Mouse (Mus musculus) layer of hippocampus, postnatal 36 days (tissue): ENCODE measurements around the gene Cdca8. TPM values are rescaled to one million over a fixed set of nuclear protein-coding genes. Genes with fewer than 3 reads are reported as not detected.

ENCODE experiments used
- DNase-seq, 2 experiments: peaks; one replicate each; pipeline ENCODE4 v3.0.0; 2022
- total RNA-seq, 2 experiments: library from RNA; stranded (reverse); gene quantifications; 2 replicates each; pipeline ENCODE4 v1.2.3; 2021

The Cdca8 gene
- total RNA-seq, 2 experiments from 2014 or later, result 1.9 to 2.0 TPM

DNA sequence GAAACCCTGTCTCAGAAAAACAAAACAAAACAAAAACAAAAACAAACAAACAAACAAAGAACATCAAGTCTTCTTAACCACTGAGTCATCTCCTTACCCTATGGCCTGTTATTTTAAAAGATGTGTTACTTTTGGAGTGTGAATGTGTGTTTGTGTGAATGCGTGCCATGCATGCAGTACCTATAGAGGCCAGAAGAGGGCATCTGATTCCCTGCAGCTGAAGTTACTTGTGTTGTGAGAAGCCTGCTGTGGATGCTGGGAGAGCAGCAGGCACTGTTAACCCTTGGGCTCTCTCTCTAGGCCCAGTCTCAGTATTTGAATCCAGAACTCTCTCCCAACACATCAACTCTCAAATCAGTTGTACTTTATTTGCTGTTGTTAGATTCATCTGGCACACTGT lies 66.4 kb downstream of the Cdca8 start:
- no peak for DNase-seq

Other genes starting within 250 kb of the Cdca8 start
- gene Utp11, start 245.7 kb downstream of the Cdca8 start, total RNA-seq, result 10 to 100 TPM; 15.9 to 16.9 TPM
- 1 to 10 TPM; 1.7 to 2.4 TPM for gene Fhl3, start 238.6 kb downstream of the Cdca8 start, total RNA-seq
- 10 to 100 TPM; 34.9 to 35.4 TPM for gene Sf3a3, start 224.5 kb downstream of the Cdca8 start, total RNA-seq
- gene Inpp5b, start 197.5 kb downstream of the Cdca8 start, total RNA-seq, result 10 to 100 TPM; 40.9 to 51.4 TPM
- gene Mtf1, start 137.2 kb downstream of the Cdca8 start, total RNA-seq, result 10 to 100 TPM; 25.1 to 29.6 TPM
- gene Yrdc, start 88.6 kb downstream of the Cdca8 start, total RNA-seq, result 10 to 100 TPM; 32.0 to 33.5 TPM
- gene 1110065P20Rik, start 88.1 kb downstream of the Cdca8 start, total RNA-seq, result 10 to 100 TPM; 87.1 to 93.6 TPM
- gene Maneal, start 77.1 kb downstream of the Cdca8 start, total RNA-seq, result 10 to 100 TPM; 50.6 to 52.1 TPM
- gene Epha10, start 58.4 kb downstream of the Cdca8 start, total RNA-seq, result 10 to 100 TPM; 35.0 to 40.9 TPM
- gene 9930104L06Rik, start 2.3 kb downstream of the Cdca8 start, total RNA-seq, result 10 to 100 TPM; 25.2 to 26.1 TPM
- gene Rspo1, start 47.1 kb upstream of the Cdca8 start, total RNA-seq, result 1 to 10 TPM; 8.8 to 9.8 TPM
- gene Gnl2, start 77.3 kb upstream of the Cdca8 start, total RNA-seq, result 10 to 100 TPM; 59.3 to 62.4 TPM
- gene Dnali1, start 126.4 kb upstream of the Cdca8 start, total RNA-seq, result under 1 TPM; 0.62 to 0.76 TPM
- 10 to 100 TPM; 16.2 to 16.5 TPM for gene Snip1, start 127.4 kb upstream of the Cdca8 start, total RNA-seq
- 100 to 1,000 TPM; 112 to 118 TPM for gene Meaf6, start 145.8 kb upstream of the Cdca8 start, total RNA-seq
- 1 to 10 TPM in 1 of 2 experiments, under 1 TPM in 1; 0.83 to 1.2 TPM for gene Zc3h12a, start 188.5 kb upstream of the Cdca8 start, total RNA-seq